Mouse (Mus musculus) stomach, embryonic 16.5 days (tissue): Measurements from ENCODE around the gene Nrp2. TPM values are rescaled to one million over a fixed set of nuclear protein-coding genes. Genes with fewer than 3 reads are reported as not detected.

ENCODE experiments used
- ATAC-seq: fragments of 200-750 bp; cut with Nextera tagmentation; 2 replicates; pipeline ENCODE4 v1.8.0; 2017; ENCODE audit warnings: moderate number of reproducible peaks, moderate TSS enrichment; ENCODE audit not compliant: insufficient read depth, low FRiP score
- H3K27ac ChIP-seq: fragments of 300-500 bp; sonication (generic); 2 replicates; pipeline ENCODE4 v1.5.1; 2014; ENCODE audit warnings: low read length
- H3K27me3 ChIP-seq: fragments of 300-500 bp; sonication (generic); 2 replicates; pipeline ENCODE4 v1.6.1; 2014; ENCODE audit warnings: low read length, control low read depth, mixed read lengths; ENCODE audit not compliant: control insufficient read depth, insufficient read depth
- H3K36me3 ChIP-seq: fragments of 300-500 bp; sonication (generic); 2 replicates; pipeline ENCODE4 v1.6.1; 2014; ENCODE audit warnings: low read length; ENCODE audit not compliant: control insufficient read depth, insufficient read depth
- H3K4me1 ChIP-seq: fragments of 300-500 bp; sonication (generic); 2 replicates; pipeline ENCODE4 v1.6.1; 2014; ENCODE audit warnings: low read length, control low read depth, mixed read lengths; ENCODE audit not compliant: control insufficient read depth, insufficient read depth
- H3K4me2 ChIP-seq: fragments of 300-500 bp; sonication (generic); 2 replicates; pipeline ENCODE4 v1.6.1; 2014; ENCODE audit warnings: low read depth, low read length, mixed read lengths
- H3K4me3 ChIP-seq: fragments of 300-500 bp; sonication (generic); replicated peaks from 2 replicates; pipeline ENCODE4 v1.5.1; 2014; ENCODE audit warnings: mild to moderate bottlenecking, low read length
- H3K9ac ChIP-seq: fragments of 300-500 bp; sonication (generic); 2 replicates; pipeline ENCODE4 v1.6.1; 2014; ENCODE audit warnings: low read length
- H3K9me3 ChIP-seq: fragments of 300-500 bp; sonication (generic); replicated peaks from 2 replicates; pipeline ENCODE4 v1.6.1; 2016; ENCODE audit warnings: low read length, control low read depth; ENCODE audit not compliant: control insufficient read depth
- WGBS: fragments of 180-500 bp; shearing (Covaris S2); extraction: QIAGEN DNeasy Blood & Tissue Kit; methylation state at CpG from one replicate; pipeline ENCODE4 v1.1.7; 2014; 5-methylcytosine and 5-hydroxymethylcytosine counted together
- polyA plus RNA-seq: library from polyadenylated mRNA; unstranded; fragments of >200 nt; fragmentation: Nextera tagmentation; extraction: Ambion mirVana; gene quantifications from 2 replicates; pipeline ENCODE4 v1.2.1, GENCODE M21; 2015

The Nrp2 gene
- polyA plus RNA-seq, 1 experiment from 2014 or later = 29.9 TPM

GRCm38 (mm10) chr1:62806014-62806413 is 102.9 kb downstream of the Nrp2 start:
- WGBS = 18% methylated on average over 1 of the region's 1 CpGs
- no peak overlapping the region for H3K27ac ChIP-seq
- no peaks in the 10 kb centered on the region for H3K27me3 ChIP-seq
- no peaks in the 10 kb centered on the region for H3K36me3 ChIP-seq
- no peak for ATAC-seq
- no peaks in the 10 kb centered on the region for H3K4me1 ChIP-seq
- no peak overlapping the region for H3K4me2 ChIP-seq
- H3K4me3 ChIP-seq = no peak overlapping the region
- H3K9ac ChIP-seq = no peak overlapping the region
- H3K9me3 ChIP-seq = no peaks in the 10 kb centered on the region

GRCm38 (mm10) chr1:62808395-62808794 is 105.3 kb downstream of the Nrp2 start:
- Histone ChIP-seq H3K27ac (no peak overlapping the region), H3K27me3 (no peaks in the 10 kb centered on the region), H3K4me2 (no peak overlapping the region), H3K9ac (no peak overlapping the region), H3K9me3 (no peaks in the 10 kb centered on the region), H3K4me3 (no peak overlapping the region), H3K4me1 (no peaks in the 10 kb centered on the region), H3K36me3 (no peaks in the 10 kb centered on the region)
- WGBS = 85% methylated on average over 4 of the region's 4 CpGs
- ATAC-seq = no peak

GRCm38 (mm10) chr1:62809601-62810228 is 106.6 kb downstream of the Nrp2 start:
- no peak overlapping the region for H3K4me3 ChIP-seq
- H3K27me3 ChIP-seq = no peaks in the 10 kb centered on the region
- no peak overlapping the region for H3K9ac ChIP-seq
- no peaks in the 10 kb centered on the region for H3K4me1 ChIP-seq
- 73% methylated on average over 8 of the region's 8 CpGs for WGBS
- ATAC-seq = no peak
- no peak overlapping the region for H3K27ac ChIP-seq
- no peaks in the 10 kb centered on the region for H3K9me3 ChIP-seq
- H3K36me3 ChIP-seq = no peaks in the 10 kb centered on the region
- H3K4me2 ChIP-seq = no peak overlapping the region

GRCm38 (mm10) chr1:62811141-62811540 is 108.1 kb downstream of the Nrp2 start:
- 73% methylated on average over 7 of the region's 7 CpGs for WGBS
- no peaks in the 10 kb centered on the region for H3K4me1 ChIP-seq
- H3K27ac ChIP-seq = no peak overlapping the region
- H3K9ac ChIP-seq = no peak overlapping the region
- no peaks in the 10 kb centered on the region for H3K27me3 ChIP-seq
- H3K4me3 ChIP-seq = no peak overlapping the region
- ATAC-seq = no peak
- no peaks in the 10 kb centered on the region for H3K36me3 ChIP-seq
- H3K4me2 ChIP-seq = no peak overlapping the region
- no peaks in the 10 kb centered on the region for H3K9me3 ChIP-seq

GRCm38 (mm10) chr1:62812701-62813684 is 109.9 kb downstream of the Nrp2 start:
- ATAC-seq = peak; percentile 35; the same call in 1 of the 2 replicates
- Histone ChIP-seq H3K4me3 (no peak overlapping the region), H3K9me3 (no peaks in the 10 kb centered on the region), H3K4me1 (no peaks in the 10 kb centered on the region), H3K4me2 (no peak overlapping the region), H3K27ac (peak overlapping the region; percentile 27; the same call in 1 of the 2 replicates), H3K27me3 (no peaks in the 10 kb centered on the region), H3K36me3 (no peaks in the 10 kb centered on the region), H3K9ac (no peak overlapping the region)
- 44% methylated on average over 10 of the region's 10 CpGs for WGBS

GRCm38 (mm10) chr1:62813938-62814337 is 110.9 kb downstream of the Nrp2 start:
- no peak overlapping the region for H3K27ac ChIP-seq
- no peaks in the 10 kb centered on the region for H3K36me3 ChIP-seq
- no peak overlapping the region for H3K9ac ChIP-seq
- no peak for ATAC-seq
- H3K4me2 ChIP-seq = no peak overlapping the region
- H3K27me3 ChIP-seq = no peaks in the 10 kb centered on the region
- 46% methylated on average over 1 of the region's 1 CpGs for WGBS
- no peak overlapping the region for H3K4me3 ChIP-seq
- H3K9me3 ChIP-seq = no peaks in the 10 kb centered on the region
- no peaks in the 10 kb centered on the region for H3K4me1 ChIP-seq

- Histone ChIP-seq H3K4me2 (no peak overlapping the region), H3K4me1 (peaks cover 12% of the 10 kb centered on the region), H3K27ac (no peak overlapping the region), H3K9ac (no peak overlapping the region), H3K4me3 (no peak overlapping the region), H3K27me3 (no peaks in the 10 kb centered on the region), H3K36me3 (no peaks in the 10 kb centered on the region), H3K9me3 (no peaks in the 10 kb centered on the region)
- no peak for ATAC-seq
- WGBS = 77% methylated on average over 7 of the region's 7 CpGs
Measured at GRCm38 (mm10) chr1:62817566-62817965, 114.5 kb downstream of the Nrp2 start.

GRCm38 (mm10) chr1:62820170-62820569 is 117.1 kb downstream of the Nrp2 start:
- H3K4me2 ChIP-seq = no peak overlapping the region
- no peaks in the 10 kb centered on the region for H3K27me3 ChIP-seq
- no peak for ATAC-seq
- no peaks in the 10 kb centered on the region for H3K36me3 ChIP-seq
- no peak overlapping the region for H3K27ac ChIP-seq
- no peak overlapping the region for H3K9ac ChIP-seq
- H3K4me3 ChIP-seq = no peak overlapping the region
- peaks cover 14% of the 10 kb centered on the region for H3K4me1 ChIP-seq
- no peaks in the 10 kb centered on the region for H3K9me3 ChIP-seq
- WGBS = 84% methylated on average over 3 of the region's 3 CpGs
